Mouse (Mus musculus) MEL (cell line): ENCODE data around the gene Olfr790.

Experiments
- CHD2 ChIP-seq: IDR thresholded peaks from 2 replicates; pipeline ENCODE4 v1.6.1; 2011; ENCODE audit warnings: low read length, improper control_type of control experiment
- CTCF ChIP-seq, 3 experiments: IDR thresholded peaks in 2 of 3; conservative IDR thresholded peaks in 1 of 3; 2 replicates each; pipeline ENCODE4 v1.5.1; 2011 to 2012; ENCODE audit warnings: low read length in 3 of 3, low read depth in 2 of 3, mild to moderate bottlenecking in 2 of 3, improper control_type of control experiment in 1 of 3, inconsistent platforms in 1 of 3, mixed read lengths in 1 of 3, moderate library complexity in 1 of 3; ENCODE audit not compliant: control insufficient read depth in 1 of 3, insufficient read depth in 1 of 3, poor library complexity in 1 of 3, severe bottlenecking in 1 of 3
- POLR2A ChIP-seq, 2 experiments: IDR thresholded peaks; 2 replicates each; pipeline ENCODE4 v1.6.1; 2011 to 2012; ENCODE audit warnings: low read length in 2 of 2, mild to moderate bottlenecking in 2 of 2, control low read depth in 1 of 2, improper control_type of control experiment in 1 of 2, low read depth in 1 of 2, moderate library complexity in 1 of 2; ENCODE audit not compliant: control insufficient read depth in 1 of 2, insufficient read depth in 1 of 2, poor library complexity in 1 of 2
- SIN3A ChIP-seq: IDR thresholded peaks from 2 replicates; pipeline ENCODE4 v1.6.1; 2012; ENCODE audit warnings: low read length, improper control_type of control experiment, inconsistent platforms
- TBP ChIP-seq: IDR thresholded peaks from 2 replicates; pipeline ENCODE4 v1.8.0; 2011; ENCODE audit warnings: low read depth, low read length, improper control_type of control experiment

GRCm38 (mm10) chr10:129521492-129521891 lies 23.2 kb downstream of the Olfr790 start, which contains the start of gene Olfr791:
- TF ChIP-seq CTCF (IDR thresholded peaks at IDR 0.05 in 2 of 3, conservative IDR thresholded peaks at IDR 0.05 in 1 of 3; ENCODE audit: control insufficient read depth in 1 of 3, insufficient read depth in 1 of 3, low read depth in 2 of 3, low read length in 3 of 3, poor library complexity in 1 of 3, severe bottlenecking in 1 of 3) = no peak
- no peak for TF ChIP-seq TBP
- no peak for TF ChIP-seq POLR2A (IDR thresholded peaks at IDR 0.05; ENCODE audit: control insufficient read depth in 1 of 2, insufficient read depth in 1 of 2, low read depth in 1 of 2, low read length in 2 of 2, poor library complexity in 1 of 2)
- no peak for TF ChIP-seq CHD2
- no peak for TF ChIP-seq SIN3A
